Mouse (Mus musculus): ENCODE results near the gene Gp5.
"Not testable (repeated sequence)": the region's sequence is repeated elsewhere in the genome, so short reads cannot be mapped to it uniquely, and the experiment has no call there.

The Gp5 gene

GRCm38 (mm10) chr16:30310647-30311046 is at the start of gene Gp5:
TSS of gene Gp5 (minus strand) at chr16:30310779.
- no peak for DNase-seq (ENCODE audit: low spot score)

GRCm38 (mm10) chr16:30353489-30353888 is 42.9 kb upstream of the Gp5 start:
- not testable (repeated sequence) for DNase-seq (ENCODE audit: low spot score)

- DNase-seq (ENCODE audit: low spot score), result no peak
Observed at GRCm38 (mm10) chr16:30314236-30314635, 3.7 kb upstream of the Gp5 start.

- DNase-seq (ENCODE audit: low spot score), result no peak
Observed at GRCm38 (mm10) chr16:30310171-30310515, 436 bp downstream of the Gp5 start.

- DNase-seq (ENCODE audit: low spot score), result peak; percentile 14
Observed at GRCm38 (mm10) chr16:30309395-30310170, 996 bp downstream of the Gp5 start.

GRCm38 (mm10) chr16:30308616-30309394 is 1.8 kb downstream of the Gp5 start:
- peak; percentile 58 for DNase-seq (ENCODE audit: low spot score)

- DNase-seq (ENCODE audit: low spot score), result no peak
Observed at GRCm38 (mm10) chr16:30307961-30308615, 2.5 kb downstream of the Gp5 start.

GRCm38 (mm10) chr16:30307306-30307705 is 3.3 kb downstream of the Gp5 start:
- DNase-seq (ENCODE audit: low spot score), result no peak

GRCm38 (mm10) chr16:30306102-30306501 is 4.5 kb downstream of the Gp5 start:
- no peak for DNase-seq (ENCODE audit: low spot score)

GRCm38 (mm10) chr16:30304236-30304635 is 6.3 kb downstream of the Gp5 start:
- no peak for DNase-seq (ENCODE audit: low spot score)

- DNase-seq (ENCODE audit: low spot score), result no peak
Observed at GRCm38 (mm10) chr16:30303411-30303810, 7.2 kb downstream of the Gp5 start.

GRCm38 (mm10) chr16:30302686-30303085 is 7.9 kb downstream of the Gp5 start:
- no peak for DNase-seq (ENCODE audit: low spot score)

- no peak for DNase-seq (ENCODE audit: low spot score)
Observed at GRCm38 (mm10) chr16:30299711-30300277, 10.8 kb downstream of the Gp5 start.

GRCm38 (mm10) chr16:30297450-30297849 is 13.1 kb downstream of the Gp5 start:
- no peak for DNase-seq (ENCODE audit: low spot score)

GRCm38 (mm10) chr16:30296601-30297275 is 13.8 kb downstream of the Gp5 start:
- no peak for DNase-seq (ENCODE audit: low spot score)

- DNase-seq (ENCODE audit: low spot score), result no peak
Observed at GRCm38 (mm10) chr16:30295106-30295505, 15.5 kb downstream of the Gp5 start.

GRCm38 (mm10) chr16:30290436-30290835 is 20.1 kb downstream of the Gp5 start:
- DNase-seq (ENCODE audit: low spot score), result no peak

- no peak for DNase-seq (ENCODE audit: low spot score)
Observed at GRCm38 (mm10) chr16:30285701-30286100, 24.9 kb downstream of the Gp5 start.

- DNase-seq (ENCODE audit: low spot score), result peak; percentile 48
Observed at GRCm38 (mm10) chr16:30283743-30284337, 26.7 kb downstream of the Gp5 start.

- no peak for DNase-seq (ENCODE audit: low spot score)
Observed at GRCm38 (mm10) chr16:30282844-30283495, 27.6 kb downstream of the Gp5 start, which contains the start of gene Lrrc15. TSS of gene Lrrc15 (minus strand) at chr16:30283256.

All from yolk sac, embryonic 10.5 days (tissue).